Mouse (Mus musculus): ENCODE data around the gene Utrn.

DNA sequence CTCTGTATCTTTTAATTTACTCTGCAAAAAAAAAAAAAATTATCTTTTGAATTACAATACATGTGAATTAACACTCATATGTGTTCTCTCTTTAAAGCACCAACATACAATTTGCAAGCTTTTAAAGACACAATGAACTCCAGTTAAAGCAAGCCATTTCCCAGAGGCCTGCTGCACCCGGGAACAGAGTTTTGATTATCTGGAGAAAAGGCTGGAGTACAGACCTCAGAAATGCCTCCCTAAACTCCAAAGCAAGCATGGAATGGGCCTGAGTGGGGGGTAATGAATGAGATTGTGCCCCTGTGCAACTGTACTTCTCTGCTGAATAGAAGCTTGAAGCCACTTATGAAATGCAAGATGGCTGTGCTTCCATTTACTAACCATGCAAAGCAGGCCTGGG, 281.8 kb downstream of the Utrn start:
- TF ChIP-seq POLR2A (IDR thresholded peaks at IDR 0.05; ENCODE audit: borderline replicate concordance, low read depth, low read length) (no peak), CTCF (IDR thresholded peaks at IDR 0.05; ENCODE audit: low read depth, low read length) (no peak)

Data from bone marrow macrophage, adult 2 months (primary cell).